Mouse (Mus musculus) heart, embryonic 15.5 days (tissue): ENCODE measurements at regions not wholly inside any gene's neighbourhood (a gene's known extent, or its start where the extent isn't known, plus 50 kb on each side); places are given as distances from the start of the nearest gene placed in this dataset.
"Not testable (repeated sequence)": the region's sequence is repeated elsewhere in the genome, so short reads cannot be mapped to it uniquely, and the experiment has no call there.

ENCODE experiments used
- ATAC-seq: fragments of 200-750 bp; cut with Nextera tagmentation; replicated peaks from 2 replicates; pipeline ENCODE4 v1.8.0; 2017; ENCODE audit warnings: low read depth, moderate TSS enrichment; ENCODE audit not compliant: insufficient number of reproducible peaks, insufficient read depth, low FRiP score
- H3K27ac ChIP-seq: fragments of 300-500 bp; sonication (generic); 2 replicates; pipeline ENCODE4 v1.5.1; 2015; ENCODE audit warnings: mild to moderate bottlenecking, inconsistent platforms
- H3K27me3 ChIP-seq: fragments of 300-500 bp; sonication (generic); 2 replicates; pipeline ENCODE4 v1.6.1; 2015; ENCODE audit warnings: inconsistent platforms
- H3K36me3 ChIP-seq: fragments of 300-500 bp; sonication (generic); 2 replicates; pipeline ENCODE4 v1.6.1; 2015; ENCODE audit warnings: mild to moderate bottlenecking, inconsistent platforms
- H3K4me1 ChIP-seq: fragments of 300-500 bp; sonication (generic); replicated peaks from 2 replicates; pipeline ENCODE4 v1.6.1; 2015; ENCODE audit warnings: inconsistent platforms
- H3K4me2 ChIP-seq: fragments of 300-500 bp; sonication (generic); 2 replicates; pipeline ENCODE4 v1.6.1; 2015; ENCODE audit warnings: inconsistent platforms, mild to moderate bottlenecking, moderate library complexity
- H3K4me3 ChIP-seq: fragments of 300-500 bp; sonication (generic); 2 replicates; pipeline ENCODE4 v1.5.1; 2015; ENCODE audit warnings: mild to moderate bottlenecking, inconsistent platforms
- H3K9ac ChIP-seq: fragments of 300-500 bp; sonication (generic); 2 replicates; pipeline ENCODE4 v1.6.1; 2015; ENCODE audit warnings: mild to moderate bottlenecking, inconsistent platforms
- H3K9me3 ChIP-seq: fragments of 300-500 bp; sonication (generic); replicated peaks from 2 replicates; pipeline ENCODE4 v1.6.1; 2016; ENCODE audit warnings: inconsistent platforms
- WGBS: fragments of 180-500 bp; shearing (Covaris S2); methylation state at CpG from one replicate; pipeline ENCODE4 v1.1.7; 2015; ENCODE audit warnings: mixed read lengths; 5-methylcytosine and 5-hydroxymethylcytosine counted together

GRCm38 (mm10) chr8:46355066-46355465, 60.6 kb upstream of the Helt start:
- WGBS, result 90% methylated on average over 4 of the region's 4 CpGs
- no peak overlapping the region for H3K4me3 ChIP-seq
- H3K9ac ChIP-seq, result no peak overlapping the region
- no peak overlapping the region for H3K4me2 ChIP-seq
- H3K9me3 ChIP-seq, result no peaks in the 10 kb centered on the region
- H3K27ac ChIP-seq, result no peak overlapping the region
- no peaks in the 10 kb centered on the region for H3K36me3 ChIP-seq
- no peaks in the 10 kb centered on the region for H3K27me3 ChIP-seq
- no peak for ATAC-seq
- H3K4me1 ChIP-seq, result no peaks in the 10 kb centered on the region

- H3K36me3 ChIP-seq, H3K9ac ChIP-seq, H3K4me1 ChIP-seq, H3K27ac ChIP-seq, H3K9me3 ChIP-seq, H3K4me3 ChIP-seq, H3K27me3 ChIP-seq, ATAC-seq, H3K4me2 ChIP-seq: not testable (repeated sequence)
- 81% methylated on average over 9 of the region's 9 CpGs for WGBS
Observed at GRCm38 (mm10) chr8:46357961-46358360, 63.5 kb upstream of the Helt start.

GRCm38 (mm10) chr8:46362871-46363306, 68.4 kb upstream of the Helt start:
- H3K4me3 ChIP-seq, result no peak overlapping the region
- no peak for ATAC-seq
- no peak overlapping the region for H3K4me2 ChIP-seq
- H3K9me3 ChIP-seq, result no peaks in the 10 kb centered on the region
- H3K36me3 ChIP-seq, result no peaks in the 10 kb centered on the region
- no peak overlapping the region for H3K9ac ChIP-seq
- no peaks in the 10 kb centered on the region for H3K4me1 ChIP-seq
- 78% methylated on average over 2 of the region's 2 CpGs for WGBS
- no peaks in the 10 kb centered on the region for H3K27me3 ChIP-seq
- H3K27ac ChIP-seq, result no peak overlapping the region

GRCm38 (mm10) chr8:46365711-46366110, 71.2 kb upstream of the Helt start:
- H3K9me3 ChIP-seq, result no peaks in the 10 kb centered on the region
- no peak for ATAC-seq
- no peak overlapping the region for H3K27ac ChIP-seq
- no peak overlapping the region for H3K4me2 ChIP-seq
- H3K27me3 ChIP-seq, result no peaks in the 10 kb centered on the region
- H3K9ac ChIP-seq, result no peak overlapping the region
- H3K4me1 ChIP-seq, result no peaks in the 10 kb centered on the region
- no peak overlapping the region for H3K4me3 ChIP-seq
- H3K36me3 ChIP-seq, result no peaks in the 10 kb centered on the region
- WGBS, result 78% methylated on average over 5 of the region's 5 CpGs

- no peak for ATAC-seq
- Histone ChIP-seq H3K9me3 (no peaks in the 10 kb centered on the region), H3K4me2 (no peak overlapping the region), H3K36me3 (no peaks in the 10 kb centered on the region), H3K4me3 (no peak overlapping the region), H3K27me3 (no peaks in the 10 kb centered on the region), H3K4me1 (no peaks in the 10 kb centered on the region), H3K27ac (no peak overlapping the region), H3K9ac (no peak overlapping the region)
- WGBS, result 81% methylated on average over 3 of the region's 3 CpGs
Observed at GRCm38 (mm10) chr8:46367125-46367524, 72.7 kb upstream of the Helt start.

GRCm38 (mm10) chr8:46374092-46374491, 79.6 kb upstream of the Helt start:
- Histone ChIP-seq H3K9me3 (no peaks in the 10 kb centered on the region), H3K4me3 (no peak overlapping the region), H3K9ac (no peak overlapping the region), H3K27me3 (no peaks in the 10 kb centered on the region), H3K36me3 (no peaks in the 10 kb centered on the region), H3K27ac (no peak overlapping the region), H3K4me2 (no peak overlapping the region), H3K4me1 (no peaks in the 10 kb centered on the region)
- no peak for ATAC-seq
- WGBS, result 32% methylated on average over 4 of the region's 4 CpGs

GRCm38 (mm10) chr8:46375986-46376385, 81.5 kb upstream of the Helt start:
- no peak for ATAC-seq
- Histone ChIP-seq H3K36me3 (no peaks in the 10 kb centered on the region), H3K9ac (no peak overlapping the region), H3K4me3 (no peak overlapping the region), H3K9me3 (no peaks in the 10 kb centered on the region), H3K4me2 (no peak overlapping the region), H3K27ac (no peak overlapping the region), H3K4me1 (no peaks in the 10 kb centered on the region), H3K27me3 (no peaks in the 10 kb centered on the region)
- 73% methylated on average over 2 of the region's 2 CpGs for WGBS

GRCm38 (mm10) chr8:46384926-46385325, 85.9 kb upstream of the Acsl1 start:
- no peak overlapping the region for H3K4me2 ChIP-seq
- WGBS, result 59% methylated on average over 7 of the region's 7 CpGs
- ATAC-seq, result no peak
- H3K27ac ChIP-seq, result no peak overlapping the region
- no peaks in the 10 kb centered on the region for H3K9me3 ChIP-seq
- H3K4me3 ChIP-seq, result no peak overlapping the region
- H3K36me3 ChIP-seq, result no peaks in the 10 kb centered on the region
- H3K9ac ChIP-seq, result no peak overlapping the region
- H3K27me3 ChIP-seq, result no peaks in the 10 kb centered on the region
- H3K4me1 ChIP-seq, result no peaks in the 10 kb centered on the region

- WGBS, result 93% methylated on average over 6 of the region's 6 CpGs
Observed at GRCm38 (mm10) chr8:46385806-46386205, 85.0 kb upstream of the Acsl1 start.

GRCm38 (mm10) chr8:46386553-46386952, 84.3 kb upstream of the Acsl1 start:
- ATAC-seq, result no peak

More at GRCm38 (mm10) chr8:46385806-46386205, 85.0 kb upstream of the Acsl1 start:
- no peak for ATAC-seq
- no peaks in the 10 kb centered on the region for H3K27me3 ChIP-seq
- no peak overlapping the region for H3K9ac ChIP-seq
- no peaks in the 10 kb centered on the region for H3K9me3 ChIP-seq
- no peak overlapping the region for H3K4me2 ChIP-seq
- no peaks in the 10 kb centered on the region for H3K36me3 ChIP-seq
- H3K4me3 ChIP-seq, result no peak overlapping the region
- H3K4me1 ChIP-seq, result no peaks in the 10 kb centered on the region
- no peak overlapping the region for H3K27ac ChIP-seq

GRCm38 (mm10) chr8:46387037-46387436, 83.8 kb upstream of the Acsl1 start:
- 74% methylated on average over 5 of the region's 5 CpGs for WGBS
- H3K27ac ChIP-seq, result no peak overlapping the region
- no peak overlapping the region for H3K9ac ChIP-seq
- H3K36me3 ChIP-seq, result no peaks in the 10 kb centered on the region
- H3K9me3 ChIP-seq, result no peaks in the 10 kb centered on the region
- no peak overlapping the region for H3K4me2 ChIP-seq
- H3K4me1 ChIP-seq, result no peaks in the 10 kb centered on the region
- ATAC-seq, result no peak
- no peaks in the 10 kb centered on the region for H3K27me3 ChIP-seq
- H3K4me3 ChIP-seq, result no peak overlapping the region

More at GRCm38 (mm10) chr8:46386553-46386952, 84.3 kb upstream of the Acsl1 start:
- Histone ChIP-seq H3K4me3 (no peak overlapping the region), H3K9ac (no peak overlapping the region), H3K27me3 (no peaks in the 10 kb centered on the region), H3K36me3 (no peaks in the 10 kb centered on the region), H3K9me3 (no peaks in the 10 kb centered on the region), H3K27ac (no peak overlapping the region), H3K4me2 (no peak overlapping the region), H3K4me1 (no peaks in the 10 kb centered on the region)
- WGBS, result 88% methylated on average over 4 of the region's 4 CpGs

- Histone ChIP-seq H3K9ac (no peak overlapping the region), H3K36me3 (no peaks in the 10 kb centered on the region), H3K9me3 (no peaks in the 10 kb centered on the region), H3K27ac (no peak overlapping the region), H3K4me1 (no peaks in the 10 kb centered on the region), H3K4me2 (no peak overlapping the region), H3K4me3 (no peak overlapping the region), H3K27me3 (no peaks in the 10 kb centered on the region)
- no peak for ATAC-seq
- WGBS, result 80% methylated on average over 3 of the region's 3 CpGs
Observed at GRCm38 (mm10) chr8:46388421-46388820, 82.4 kb upstream of the Acsl1 start.
